Mouse (Mus musculus) heart, postnatal 0 days (tissue): ENCODE results near the gene Serpina6.

Experiments used
- CTCF ChIP-seq: IDR thresholded peaks from 2 replicates; pipeline ENCODE4 v1.5.1; 2016; ENCODE audit warnings: antibody characterized with exemption, control low read depth, low read depth
- EP300 ChIP-seq: IDR thresholded peaks from 2 replicates; pipeline ENCODE4 v1.6.1; 2016; ENCODE audit warnings: antibody characterized with exemption, low read depth

DNA sequence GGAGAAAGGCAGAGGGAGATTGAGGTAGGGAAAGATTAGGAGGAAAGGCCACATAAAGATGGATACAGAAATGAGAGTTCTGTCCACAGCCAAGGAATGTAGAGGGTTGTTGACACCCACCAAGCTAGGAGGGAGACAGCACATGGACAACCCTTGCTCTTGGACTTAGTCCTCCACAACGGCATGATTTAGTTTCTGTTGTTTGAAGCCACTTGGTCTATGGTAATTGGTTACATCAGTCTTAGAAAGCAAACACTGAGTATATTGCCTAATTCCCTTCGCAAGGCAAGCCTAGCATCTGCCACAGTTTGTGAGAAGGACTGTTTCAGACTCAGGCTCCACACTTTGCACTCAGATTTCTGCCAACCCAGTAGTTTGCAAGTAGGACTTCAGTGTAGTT, 21.2 kb downstream of the Serpina6 start:
- TF ChIP-seq CTCF (no peak), EP300 (no peak)
